Mouse (Mus musculus) testis, adult 2 months (tissue): ENCODE data around the gene Ech1.

Source experiments
- CTCF ChIP-seq: fragments of 200-500 bp; IDR thresholded peaks from 2 replicates; pipeline ENCODE4 v1.5.1; 2012; ENCODE audit warnings: low read depth, mild to moderate bottlenecking, inconsistent platforms, low read length, moderate library complexity; ENCODE audit not compliant: control insufficient read depth, insufficient read depth, insufficient replicate concordance
- POLR2A ChIP-seq: fragments of 200-500 bp; IDR thresholded peaks from 2 replicates; pipeline ENCODE4 v1.6.1; 2012; ENCODE audit warnings: low read depth, mild to moderate bottlenecking, inconsistent platforms, low read length, moderate library complexity; ENCODE audit not compliant: control insufficient read depth

DNA sequence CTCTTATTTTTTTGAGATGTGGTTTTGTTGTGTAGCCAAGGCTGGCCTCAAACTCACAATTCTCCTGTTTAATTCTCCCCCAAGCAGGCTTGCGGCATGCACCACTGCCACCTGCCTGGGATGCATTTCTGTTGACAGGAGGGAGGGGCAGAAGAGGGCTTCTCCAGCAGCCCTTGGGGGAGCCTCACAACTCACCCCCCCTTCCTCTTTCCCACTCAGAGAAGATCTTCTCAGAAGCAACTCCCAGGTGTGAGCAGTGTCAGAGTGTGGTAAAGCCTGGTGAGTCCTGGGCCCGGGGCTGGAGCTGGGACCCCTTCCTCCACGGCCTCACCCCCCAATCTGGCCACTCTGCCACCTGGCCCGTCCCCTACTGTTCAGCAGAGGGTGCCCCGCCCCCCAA, 39.9 kb upstream of the Ech1 start:
- TF ChIP-seq CTCF (no peak), POLR2A (no peak)
